Comparison of ENCODE assay signal across 8 mouse cellular contexts in genomic region chr9:114584183-114585016, GRCm38 (mm10). TPM values are rescaled to one million over a fixed set of nuclear protein-coding genes. Genes with fewer than 3 reads are reported as not detected.
DNase-seq lines count a peak whose midpoint lies in the region; ATAC-seq and TF ChIP-seq lines count a peak whose summit lies in the region.

No protein-coding gene starts in this region.

- H3K9me3 ChIP-seq in embryonic facial prominence, embryonic 10.5 days = no peaks in the 10 kb centered on the region
- H3K9me3 ChIP-seq in hindbrain, postnatal 0 days (ENCODE audit: low read length) = no peaks in the 10 kb centered on the region
- no peaks in the 10 kb centered on the region for H3K9me3 ChIP-seq in liver, embryonic 16.5 days (replicated peaks; ENCODE audit: control insufficient read depth, low read length)

- WGBS in embryonic facial prominence, embryonic 10.5 days = 2% methylated on average over 31 of the region's 31 CpGs
- WGBS in hindbrain, postnatal 0 days = 15% methylated on average over 31 of the region's 31 CpGs
- WGBS in liver, embryonic 16.5 days (ENCODE audit: insufficient replicate concordance) = 22% methylated on average over 31 of the region's 31 CpGs
- WGBS in olfactory bulb, adult 2 months = 29% methylated on average over 31 of the region's 31 CpGs

- H3K4me1 ChIP-seq in embryonic facial prominence, embryonic 10.5 days = peaks cover 13% of the 10 kb centered on the region
- H3K4me1 ChIP-seq in hindbrain, postnatal 0 days (ENCODE audit: insufficient read depth, low read length) = no peaks in the 10 kb centered on the region
- peaks cover 5% of the 10 kb centered on the region for H3K4me1 ChIP-seq in liver, embryonic 16.5 days (ENCODE audit: control insufficient read depth, low read depth, low read length)
- H3K4me1 ChIP-seq in olfactory bulb, adult 2 months (ENCODE audit: control insufficient read depth, insufficient read depth, low read length) = peaks cover 3% of the 10 kb centered on the region

- H3K9ac ChIP-seq in hindbrain, postnatal 0 days (replicated peaks; ENCODE audit: low read length) = no peak overlapping the region
- peak overlapping the region; percentile 38; the same call in 1 of the 2 replicates for H3K9ac ChIP-seq in liver, embryonic 16.5 days (ENCODE audit: low read depth, low read length)

- TF ChIP-seq POLR2A in olfactory bulb, adult 2 months (IDR thresholded peaks at IDR 0.05; ENCODE audit: insufficient read depth, low read depth, low read length) = no peak

- peak overlapping the region; percentile 49 for H3K4me3 ChIP-seq in layer of hippocampus, adult 2 months
- H3K4me3 ChIP-seq in embryonic facial prominence, embryonic 10.5 days = peak overlapping the region; percentile 61
- H3K4me3 ChIP-seq in hindbrain, postnatal 0 days (ENCODE audit: low read length) = peak overlapping the region; percentile 27
- peak overlapping the region; percentile 45 for H3K4me3 ChIP-seq in liver, embryonic 16.5 days (ENCODE audit: low read depth, low read length)
- peak overlapping the region; percentile 26; the same call in 1 of the 2 replicates for H3K4me3 ChIP-seq in olfactory bulb, adult 2 months (ENCODE audit: insufficient read depth, low read depth, low read length)

- no peak for TF ChIP-seq CTCF in layer of hippocampus, adult 2 months (conservative IDR thresholded peaks at IDR 0.05)
- no peak for TF ChIP-seq CTCF in hindbrain, postnatal 0 days (IDR thresholded peaks at IDR 0.05; ENCODE audit: low read depth)
- TF ChIP-seq CTCF in olfactory bulb, adult 2 months (IDR thresholded peaks at IDR 0.05; ENCODE audit: insufficient read depth, low read depth, low read length) = no peak

- peak; percentile 67 for ATAC-seq in hindbrain, postnatal 0 days
- ATAC-seq in liver, embryonic 16.5 days (ENCODE audit: low read depth) = peak; percentile 89

- no peaks in the 10 kb centered on the region for H3K27me3 ChIP-seq in embryonic facial prominence, embryonic 10.5 days (replicated peaks; ENCODE audit: low read depth, poor library complexity, severe bottlenecking)
- no peaks in the 10 kb centered on the region for H3K27me3 ChIP-seq in hindbrain, postnatal 0 days (ENCODE audit: insufficient read depth, low read length)
- no peaks in the 10 kb centered on the region for H3K27me3 ChIP-seq in liver, embryonic 16.5 days (ENCODE audit: control insufficient read depth, insufficient read depth, low read depth, low read length)

- peak overlapping the region; percentile 55 for H3K4me2 ChIP-seq in hindbrain, postnatal 0 days (ENCODE audit: low read depth, low read length)
- H3K4me2 ChIP-seq in liver, embryonic 16.5 days (ENCODE audit: low read depth, low read length) = peak overlapping the region; percentile 57

- H3K36me3 ChIP-seq in embryonic facial prominence, embryonic 10.5 days (replicated peaks) = peaks cover 39% of the 10 kb centered on the region
- peaks cover 10% of the 10 kb centered on the region for H3K36me3 ChIP-seq in hindbrain, postnatal 0 days (ENCODE audit: insufficient read depth, low read length)
- no peaks in the 10 kb centered on the region for H3K36me3 ChIP-seq in liver, embryonic 16.5 days (ENCODE audit: control insufficient read depth, insufficient read depth)

- H3K27ac ChIP-seq in layer of hippocampus, adult 2 months = no peak overlapping the region
- H3K27ac ChIP-seq in embryonic facial prominence, embryonic 10.5 days (replicated peaks) = peak overlapping the region; percentile 59
- H3K27ac ChIP-seq in hindbrain, postnatal 0 days = no peak overlapping the region
- peak overlapping the region; percentile 82 for H3K27ac ChIP-seq in liver, embryonic 16.5 days (ENCODE audit: low read length)
- H3K27ac ChIP-seq in olfactory bulb, adult 2 months (ENCODE audit: insufficient read depth, low read depth, low read length) = no peak overlapping the region

- no peak for DNase-seq in layer of hippocampus, adult 2 months (ENCODE audit: low spot score in 2 of 2)
- no peak for DNase-seq in layer of hippocampus, postnatal 25 days (ENCODE audit: extremely low spot score in 1 of 2, low spot score in 1 of 2)
- peak; percentile 69 for DNase-seq in embryonic facial prominence, embryonic 10.5 days (ENCODE audit: low spot score)
- DNase-seq in hindbrain, postnatal 0 days (ENCODE audit: low spot score) = no peak
- DNase-seq in urinary bladder, postnatal 25 days (ENCODE audit: low spot score) = no peak
- DNase-seq in MN1 (ENCODE audit: low spot score) = no peak

RNA-seq across cellular contexts. Expression of gene Trim71, which starts 20.2 kb away (rescaled TPM):
- total RNA-seq in layer of hippocampus, adult 2 months (2021) = 1 to 10 TPM; 1.3 to 1.4 TPM
- 1 to 10 TPM in 1 of 2 experiments, under 1 TPM in 1; 0.91 to 1.2 TPM for total RNA-seq in layer of hippocampus, postnatal 25 days (2021)
- polyA plus RNA-seq in embryonic facial prominence, embryonic 10.5 days (2016; fragmentation: Nextera tagmentation; extraction: Ambion mirVana) = 7.8 and 9.4 TPM in 2 replicates
- total RNA-seq in hindbrain, postnatal 0 days (2014; rRNA removed) = 0.10 and 0.25 TPM in 2 replicates
- 0.20 and 0.24 TPM in 2 replicates for polyA plus RNA-seq in hindbrain, postnatal 0 days (2015; fragmentation: Nextera tagmentation; extraction: Ambion mirVana)
- polyA plus RNA-seq in liver, embryonic 16.5 days (2015; fragmentation: Nextera tagmentation; extraction: Ambion mirVana) = 0.69 and 0.71 TPM in 2 replicates
- not detected in 2 replicates for polyA plus RNA-seq in olfactory bulb, adult 2 months (2012; ENCODE audit: insufficient read depth, insufficient read length, low replicate concordance, missing spikeins)

RNA-seq across cellular contexts. Expression of gene Cnot10, which starts 55.6 kb away (rescaled TPM):
- 10 to 100 TPM; 51.4 to 56.1 TPM for total RNA-seq in layer of hippocampus, adult 2 months (2021)
- 10 to 100 TPM; 50.8 to 51.9 TPM for total RNA-seq in layer of hippocampus, postnatal 25 days (2021)
- polyA plus RNA-seq in embryonic facial prominence, embryonic 10.5 days (2016; fragmentation: Nextera tagmentation; extraction: Ambion mirVana) = 73.2 and 74.3 TPM in 2 replicates
- 29.6 and 34.2 TPM in 2 replicates for total RNA-seq in hindbrain, postnatal 0 days (2014; rRNA removed)
- 45.3 and 48.0 TPM in 2 replicates for polyA plus RNA-seq in hindbrain, postnatal 0 days (2015; fragmentation: Nextera tagmentation; extraction: Ambion mirVana)
- polyA plus RNA-seq in liver, embryonic 16.5 days (2015; fragmentation: Nextera tagmentation; extraction: Ambion mirVana) = 23.0 and 24.4 TPM in 2 replicates
- polyA plus RNA-seq in olfactory bulb, adult 2 months (2012; ENCODE audit: insufficient read depth, insufficient read length, low replicate concordance, missing spikeins) = not detected in 2 replicates

Comparison
In these comparisons a context has a peak if more than half of its experiments do, and no peak if none do; other contexts are left out.
1. H3K27ac ChIP-seq: peak in embryonic facial prominence, embryonic 10.5 days (single experiment) and liver, embryonic 16.5 days (single experiment); none in layer of hippocampus, adult 2 months (single experiment), hindbrain, postnatal 0 days (single experiment) and olfactory bulb, adult 2 months (single experiment).
2. Peak in every context shown above with its lines, with median percentiles within 50 percentile points of each other: H3K4me3 ChIP-seq.